Comparison of ENCODE assay signal across 30 mouse cellular contexts in the genomic region with DNA sequence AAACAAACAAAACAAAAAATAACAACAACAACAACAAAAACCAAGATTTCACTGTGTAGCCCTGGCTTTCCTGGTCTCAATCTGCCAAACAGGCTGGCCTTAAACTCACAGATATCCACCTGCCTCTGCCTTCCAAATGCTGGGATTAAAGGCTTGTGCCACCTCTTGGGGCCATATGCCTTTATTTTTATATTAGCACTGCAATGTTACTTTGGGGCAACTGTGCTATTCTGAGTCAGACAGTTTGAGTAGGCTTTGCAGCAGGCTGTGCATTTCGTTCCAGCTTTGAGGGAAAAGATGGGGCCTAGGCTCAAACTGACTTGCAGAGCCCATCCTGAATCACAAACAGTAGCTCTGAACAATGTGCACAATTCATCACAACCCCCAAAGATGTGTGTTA. TPM values are rescaled to one million over a fixed set of nuclear protein-coding genes. Genes with fewer than 3 reads are reported as not detected.
A peak's percentile ranks its signal among the peaks of the same experiment; 100 is the strongest.
DNase-seq lines count a peak whose midpoint lies in the region; ATAC-seq and TF ChIP-seq lines count a peak whose summit lies in the region.
"Had no signal": no experiment of that assay in that cellular context is flagged by ENCODE, and none has a peak within 500 bp of the region (broad histone marks: within the 10 kb centered on the region; RNA-seq: fewer than 3 reads in every experiment).

No protein-coding gene starts in this region.

- peaks cover 5% of the 10 kb centered on the region; the same call in 1 of the 2 replicates for H3K4me1 ChIP-seq in cerebellum, adult 2 months (ENCODE audit: control insufficient read depth, insufficient read depth, low read length)
- no peaks in the 10 kb centered on the region for H3K4me1 ChIP-seq in forebrain, embryonic 11.5 days (replicated peaks; ENCODE audit: control insufficient read depth, insufficient read depth, low read length)

- TF ChIP-seq POLR2A in cerebellum, adult 2 months (IDR thresholded peaks at IDR 0.05; ENCODE audit: borderline replicate concordance, insufficient read depth, low read length), result no peak

- no peak overlapping the region for H3K4me2 ChIP-seq in forebrain, embryonic 11.5 days (ENCODE audit: low read depth, low read length, severe bottlenecking)
- H3K4me2 ChIP-seq: embryonic facial prominence, embryonic 13.5 days; forebrain, embryonic 13.5 days; heart, embryonic 12.5 days; heart, embryonic 15.5 days; hindbrain, embryonic 13.5 days had no signal

- H3K9ac ChIP-seq in forebrain, embryonic 11.5 days (ENCODE audit: low read length), result no peak overlapping the region
- H3K9ac ChIP-seq: embryonic facial prominence, embryonic 13.5 days; forebrain, embryonic 13.5 days; heart, embryonic 12.5 days; heart, embryonic 15.5 days; hindbrain, embryonic 13.5 days had no signal

- DNase-seq in cerebellum, adult 2 months, result peak in 1 of 2 experiments; percentile 71
- no peak for DNase-seq in cerebellum, adult 9-11 months
- DNase-seq in layer of hippocampus, adult 11-12 months (ENCODE audit: low spot score), result peak; percentile 38
- DNase-seq in layer of hippocampus, postnatal 10 days (ENCODE audit: low spot score in 2 of 2), result no peak
- DNase-seq in layer of hippocampus, adult 9-10 months (ENCODE audit: low spot score), result peak; percentile 36
- DNase-seq in layer of hippocampus, postnatal 36 days, result peak; percentile 28 to 31
- DNase-seq in lung, postnatal 14 days, result no peak
- no peak for DNase-seq in forebrain, embryonic 11.5 days (ENCODE audit: low spot score)
- DNase-seq: adrenal gland, postnatal 10 days; adrenal gland, postnatal 36 days; cerebellum, adult 11 months; cerebellum, adult 8-10 months; embryo, embryonic 11 days; gastrocnemius, postnatal 10 days; gastrocnemius, postnatal 36 days; heart, postnatal 10 days; heart, postnatal 36 days had no signal

- H3K4me3 ChIP-seq in cerebellum, adult 2 months (replicated peaks; ENCODE audit: insufficient read depth, low read depth, low read length), result no peak overlapping the region
- no peak overlapping the region for H3K4me3 ChIP-seq in forebrain, embryonic 11.5 days (ENCODE audit: low read depth, low read length)
- H3K4me3 ChIP-seq: embryonic facial prominence, embryonic 10.5 days; embryonic facial prominence, embryonic 13.5 days; erythroblast, embryonic 14.5 days; forebrain, embryonic 13.5 days; heart, embryonic 12.5 days; heart, embryonic 15.5 days; hindbrain, embryonic 10.5 days; hindbrain, embryonic 13.5 days had no signal

- no peaks in the 10 kb centered on the region for H3K36me3 ChIP-seq in forebrain, embryonic 11.5 days (ENCODE audit: control insufficient read depth, insufficient read depth, low read length)
- H3K36me3 ChIP-seq: embryonic facial prominence, embryonic 10.5 days; embryonic facial prominence, embryonic 13.5 days; heart, embryonic 12.5 days; heart, embryonic 15.5 days; hindbrain, embryonic 10.5 days; hindbrain, embryonic 13.5 days had no signal

- WGBS in cerebellum, adult 2 months, result 29% methylated on average over 1 of the region's 1 CpGs
- 86% methylated on average over 1 of the region's 1 CpGs for WGBS in forebrain, embryonic 11.5 days

- no peaks in the 10 kb centered on the region for H3K27me3 ChIP-seq in cerebellum, adult 2 months (ENCODE audit: control insufficient read depth, insufficient read depth, low read length)
- H3K27me3 ChIP-seq in forebrain, embryonic 11.5 days (ENCODE audit: control insufficient read depth, insufficient read depth, low read length), result no peaks in the 10 kb centered on the region
- H3K27me3 ChIP-seq: embryonic facial prominence, embryonic 13.5 days; forebrain, embryonic 13.5 days; heart, embryonic 12.5 days; heart, embryonic 15.5 days; hindbrain, embryonic 13.5 days had no signal

- H3K27ac ChIP-seq in cerebellum, adult 2 months (ENCODE audit: insufficient read depth, low read length), result peak overlapping the region; percentile 11; the same call in 1 of the 2 replicates
- no peak overlapping the region for H3K27ac ChIP-seq in forebrain, embryonic 11.5 days (ENCODE audit: low read depth, low read length)
- H3K27ac ChIP-seq: embryonic facial prominence, embryonic 10.5 days; embryonic facial prominence, embryonic 13.5 days; forebrain, embryonic 13.5 days; heart, embryonic 15.5 days; hindbrain, embryonic 10.5 days; hindbrain, embryonic 13.5 days; hindbrain, postnatal 0 days had no signal

- no peak for TF ChIP-seq CTCF in cerebellum, adult 2 months (IDR thresholded peaks at IDR 0.05; ENCODE audit: borderline replicate concordance, insufficient read depth, low read depth, low read length)

- ATAC-seq in forebrain, embryonic 11.5 days (replicated peaks; ENCODE audit: low FRiP score), result no peak
- ATAC-seq: activated CD4-positive, CD25-positive, alpha-beta regulatory T cell, adult 4 months; forebrain, embryonic 13.5 days; forebrain, embryonic 16.5 days; hindbrain, postnatal 0 days; inflammation-experienced regulatory T-cells, adult 6 months had no signal

- no peaks in the 10 kb centered on the region for H3K9me3 ChIP-seq in forebrain, embryonic 11.5 days (ENCODE audit: control insufficient read depth, low read length)
- H3K9me3 ChIP-seq: embryonic facial prominence, embryonic 10.5 days; embryonic facial prominence, embryonic 13.5 days; forebrain, embryonic 13.5 days; heart, embryonic 12.5 days; heart, embryonic 15.5 days; hindbrain, embryonic 10.5 days; hindbrain, embryonic 13.5 days had no signal

RNA-seq across cellular contexts. Expression of a gene that starts 3.3 kb away (rescaled TPM):
- 245 and 249 TPM in 2 replicates for polyA plus RNA-seq in cerebellum, adult 2 months (2012; rRNA removed)
- total RNA-seq in layer of hippocampus, postnatal 10 days (2021), result 100 to 1,000 TPM; 141 to 156 TPM
- 100 to 1,000 TPM; 120 to 137 TPM for total RNA-seq in layer of hippocampus, postnatal 36 days (2021)
- polyA plus RNA-seq in forebrain, embryonic 11.5 days (2014; fragmentation: Nextera tagmentation; extraction: Ambion mirVana), result 247 and 256 TPM in 2 replicates

RNA-seq across cellular contexts. Expression of a gene that starts 42.0 kb away (rescaled TPM):
- 234 and 254 TPM in 2 replicates for polyA plus RNA-seq in cerebellum, adult 2 months (2012; rRNA removed)
- 100 to 1,000 TPM; 157 to 186 TPM for total RNA-seq in layer of hippocampus, postnatal 10 days (2021)
- total RNA-seq in layer of hippocampus, postnatal 36 days (2021), result 100 to 1,000 TPM; 195 to 200 TPM
- 11.3 and 15.6 TPM in 2 replicates for polyA plus RNA-seq in forebrain, embryonic 11.5 days (2014; fragmentation: Nextera tagmentation; extraction: Ambion mirVana)
- total RNA-seq: granulocyte monocyte progenitor cell, adult 5-6 weeks had no signal

Comparison
In these comparisons a context has a peak if more than half of its experiments do, and no peak if none do; other contexts are left out.
1. DNase-seq: peak in layer of hippocampus, adult 11-12 months (single experiment), layer of hippocampus, adult 9-10 months (single experiment) and layer of hippocampus, postnatal 36 days (2 of 2); none in cerebellum, adult 9-11 months (single experiment), layer of hippocampus, postnatal 10 days (0 of 2), lung, postnatal 14 days (single experiment) and forebrain, embryonic 11.5 days (single experiment).